Mouse (Mus musculus) liver, embryonic 14 days (tissue): Measurements from ENCODE around the gene Rflna. TPM values are rescaled to one million over a fixed set of nuclear protein-coding genes. Genes with fewer than 3 reads are reported as not detected.

Experiments
- polyA plus RNA-seq: library from polyadenylated mRNA; depleted of rRNA; stranded (reverse); fragments of >200 nt; gene quantifications from 2 replicates; pipeline ENCODE4 v1.2.3, GENCODE M21; 2012; rRNA removed

Rflna gene
- 0.16 and 0.25 TPM in 2 replicates for polyA plus RNA-seq

DNA sequence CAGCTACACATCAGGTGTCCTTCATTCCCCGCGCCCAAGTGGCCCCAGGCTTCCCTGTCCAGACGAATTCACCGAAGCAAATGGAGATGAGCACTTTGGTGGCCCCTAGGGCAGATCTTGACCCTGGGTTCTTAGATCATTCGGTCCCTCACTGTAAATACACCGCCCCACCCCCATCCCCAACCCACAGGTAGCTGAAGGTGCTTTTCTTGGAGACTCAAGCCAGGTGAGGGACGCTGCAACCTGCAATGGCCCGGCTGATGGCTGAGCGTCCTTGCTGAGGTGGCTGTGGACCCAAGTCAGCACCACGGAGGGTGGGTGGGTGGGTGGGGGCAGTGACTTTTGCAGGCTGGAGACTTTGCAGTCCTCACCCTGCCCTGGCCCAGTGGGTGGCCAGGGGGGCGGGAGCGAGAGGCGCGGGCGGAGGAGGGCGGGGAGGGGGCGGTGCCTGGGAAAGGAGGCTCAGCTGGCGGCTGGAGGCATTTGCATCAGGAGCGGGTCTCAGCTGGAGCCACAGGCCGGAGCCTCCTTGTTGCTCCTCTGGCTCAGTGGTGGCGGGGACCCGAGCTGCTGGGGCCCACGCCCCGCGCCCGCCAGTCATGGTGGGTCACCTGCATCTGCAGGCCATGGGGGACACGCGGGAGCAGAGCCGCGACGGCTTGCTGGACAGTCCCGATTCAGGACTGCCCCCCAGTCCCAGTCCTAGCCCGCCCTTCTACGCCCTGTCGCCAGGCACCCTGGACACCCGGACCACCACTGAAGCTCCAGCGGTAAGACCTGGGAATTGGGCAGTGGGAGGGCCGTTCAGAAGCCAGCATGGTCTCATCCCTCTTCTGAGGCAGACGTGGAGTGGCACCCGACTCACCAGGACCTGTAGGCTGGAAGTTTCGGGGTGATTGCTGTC is at the start of gene Rflna:
Rflna (plus strand) TSS at position 253 of the 904 bp plus-strand sequence.

Other genes starting within 250 kb of the Rflna start
- 0.16 TPM in 2 replicates for gene Ccdc92, start 140.8 kb upstream of the Rflna start, polyA plus RNA-seq
- gene Zfp664, start 140.5 kb upstream of the Rflna start, polyA plus RNA-seq = 6.9 and 8.6 TPM in 2 replicates
- gene Ncor2, start 176.0 kb downstream of the Rflna start, polyA plus RNA-seq = 3.6 and 4.5 TPM in 2 replicates